Mouse (Mus musculus) lung, adult 2 months (tissue): ENCODE measurements around the gene Tmem135.

ENCODE experiments used
- CTCF ChIP-seq: fragments of 200-500 bp; IDR thresholded peaks from 2 replicates; pipeline ENCODE4 v1.5.1; 2011; ENCODE audit warnings: mild to moderate bottlenecking, low read length, control low read depth; ENCODE audit not compliant: insufficient read depth
- POLR2A ChIP-seq: fragments of 200-500 bp; IDR thresholded peaks from 2 replicates; pipeline ENCODE4 v1.6.1; 2011; ENCODE audit warnings: low read depth, mild to moderate bottlenecking, control low read depth, low read length, borderline replicate concordance; ENCODE audit errors: extremely low read depth

- TF ChIP-seq POLR2A = no peak
- TF ChIP-seq CTCF = no peak
These were observed 198.6 kb downstream of the Tmem135 start for GRCm38 (mm10) chr7:89205402-89205801.
